Mouse (Mus musculus): ENCODE results near the gene 4930432K21Rik. TPM values are rescaled to one million over a fixed set of nuclear protein-coding genes. Genes with fewer than 3 reads are reported as not detected.

The 4930432K21Rik gene
- polyA plus RNA-seq, 1 experiment = not detected

DNA sequence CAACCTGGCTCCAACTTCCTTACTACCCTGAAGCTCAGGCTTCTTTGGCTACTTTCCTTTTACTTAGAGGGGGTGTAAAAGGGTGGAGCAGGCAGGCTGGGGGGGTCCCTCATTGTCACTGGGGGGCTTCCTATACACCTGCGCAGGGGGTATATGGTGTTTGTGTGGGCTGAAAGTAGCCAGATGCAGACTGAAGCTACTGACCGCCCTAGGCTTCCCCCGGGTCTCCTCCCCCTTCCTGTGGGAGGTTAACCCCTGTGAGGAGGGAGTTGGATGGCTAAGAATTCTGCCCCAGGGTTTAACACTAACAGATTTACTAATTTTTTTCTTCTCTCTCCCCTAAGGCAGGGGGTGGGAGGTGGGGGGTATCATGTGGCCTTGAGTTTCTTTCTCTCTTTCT is 28.7 kb downstream of the 4930432K21Rik start:
- no peaks in the 10 kb centered on the region for H3K27me3 ChIP-seq (ENCODE audit: control insufficient read depth)
- H3K9me3 ChIP-seq (ENCODE audit: control insufficient read depth, low read length) = no peaks in the 10 kb centered on the region
- peaks cover 13% of the 10 kb centered on the region for H3K4me1 ChIP-seq (ENCODE audit: control insufficient read depth)
- no peak overlapping the region for H3K4me3 ChIP-seq (replicated peaks)
- no peak for TF ChIP-seq TAL1 (IDR thresholded peaks at IDR 0.05; ENCODE audit: low read length)
- no peak for TF ChIP-seq GATA1 (IDR thresholded peaks at IDR 0.05; ENCODE audit: low read length)
- H3K36me3 ChIP-seq (ENCODE audit: control insufficient read depth) = no peaks in the 10 kb centered on the region; the same call in 1 of the 2 replicates

DNA sequence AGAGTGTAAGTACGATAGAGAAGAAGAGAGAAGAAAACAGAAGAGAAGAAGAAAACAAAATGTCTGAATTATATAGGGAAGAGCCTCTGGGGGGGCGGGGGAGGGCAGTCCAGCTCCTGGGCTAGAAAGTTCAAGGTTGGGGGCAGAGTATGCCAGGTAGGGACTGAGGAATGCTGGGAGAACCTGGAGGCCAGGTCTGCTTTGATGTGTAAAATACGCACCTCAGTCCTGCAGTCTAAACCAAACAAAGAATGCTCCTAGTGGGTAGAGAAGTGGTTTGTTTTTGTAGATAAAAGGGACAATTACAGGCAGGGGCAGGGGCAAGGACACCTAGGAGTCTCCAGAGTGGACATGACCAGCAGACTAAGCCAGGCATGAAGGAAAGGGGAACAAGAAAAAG is 29.6 kb downstream of the 4930432K21Rik start:
- H3K4me1 ChIP-seq (ENCODE audit: control insufficient read depth) = peaks cover 13% of the 10 kb centered on the region
- TF ChIP-seq TAL1 (IDR thresholded peaks at IDR 0.05; ENCODE audit: low read length) (no peak), GATA1 (IDR thresholded peaks at IDR 0.05; ENCODE audit: low read length) (no peak)

GRCm38 (mm10) chr8:84178592-84178991 is 30.8 kb downstream of the 4930432K21Rik start:
- Histone ChIP-seq H3K36me3 (ENCODE audit: control insufficient read depth) (no peaks in the 10 kb centered on the region; the same call in 1 of the 2 replicates), H3K4me1 (ENCODE audit: control insufficient read depth) (peaks cover 13% of the 10 kb centered on the region), H3K4me3 (replicated peaks) (no peak overlapping the region), H3K9me3 (ENCODE audit: control insufficient read depth, low read length) (no peaks in the 10 kb centered on the region), H3K27me3 (ENCODE audit: control insufficient read depth) (peaks cover 19% of the 10 kb centered on the region)
- TF ChIP-seq GATA1 (IDR thresholded peaks at IDR 0.05; ENCODE audit: low read length) = no peak
- no peak for TF ChIP-seq TAL1 (IDR thresholded peaks at IDR 0.05; ENCODE audit: low read length)

More for the DNA sequence above, 29.6 kb downstream of the 4930432K21Rik start:
- Histone ChIP-seq H3K9me3 (ENCODE audit: control insufficient read depth, low read length) (no peaks in the 10 kb centered on the region), H3K4me3 (replicated peaks) (no peak overlapping the region), H3K27me3 (ENCODE audit: control insufficient read depth) (peaks cover 7% of the 10 kb centered on the region), H3K36me3 (ENCODE audit: control insufficient read depth) (no peaks in the 10 kb centered on the region; the same call in 1 of the 2 replicates)

DNA sequence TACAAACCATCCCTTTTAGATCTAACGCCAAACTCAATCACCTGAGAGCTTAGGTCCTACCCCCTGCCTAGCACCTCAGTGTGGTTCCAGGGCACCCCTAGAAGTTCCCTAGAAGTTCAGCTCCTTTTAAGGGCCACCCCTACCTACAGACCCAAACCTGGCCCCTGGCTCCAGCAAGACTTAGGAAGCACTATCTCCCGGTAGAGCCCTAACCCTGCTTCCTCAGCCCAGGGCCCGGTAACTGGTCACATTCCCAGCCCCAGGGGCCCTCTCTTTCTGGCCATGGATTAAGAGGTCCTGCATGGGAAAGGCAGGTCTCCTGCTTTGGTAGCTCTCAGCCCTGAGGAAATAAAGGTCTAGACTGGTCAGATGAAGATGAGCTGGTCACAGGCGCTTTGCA is 32.1 kb downstream of the 4930432K21Rik start:
- Histone ChIP-seq H3K27me3 (ENCODE audit: control insufficient read depth) (peaks cover 32% of the 10 kb centered on the region), H3K4me3 (replicated peaks) (no peak overlapping the region), H3K36me3 (ENCODE audit: control insufficient read depth) (no peaks in the 10 kb centered on the region), H3K9me3 (ENCODE audit: control insufficient read depth, low read length) (no peaks in the 10 kb centered on the region; the same call in 1 of the 2 replicates), H3K4me1 (ENCODE audit: control insufficient read depth) (peaks cover 19% of the 10 kb centered on the region)
- TF ChIP-seq GATA1 (IDR thresholded peaks at IDR 0.05; ENCODE audit: low read length) (no peak), TAL1 (IDR thresholded peaks at IDR 0.05; ENCODE audit: low read length) (no peak)

DNA sequence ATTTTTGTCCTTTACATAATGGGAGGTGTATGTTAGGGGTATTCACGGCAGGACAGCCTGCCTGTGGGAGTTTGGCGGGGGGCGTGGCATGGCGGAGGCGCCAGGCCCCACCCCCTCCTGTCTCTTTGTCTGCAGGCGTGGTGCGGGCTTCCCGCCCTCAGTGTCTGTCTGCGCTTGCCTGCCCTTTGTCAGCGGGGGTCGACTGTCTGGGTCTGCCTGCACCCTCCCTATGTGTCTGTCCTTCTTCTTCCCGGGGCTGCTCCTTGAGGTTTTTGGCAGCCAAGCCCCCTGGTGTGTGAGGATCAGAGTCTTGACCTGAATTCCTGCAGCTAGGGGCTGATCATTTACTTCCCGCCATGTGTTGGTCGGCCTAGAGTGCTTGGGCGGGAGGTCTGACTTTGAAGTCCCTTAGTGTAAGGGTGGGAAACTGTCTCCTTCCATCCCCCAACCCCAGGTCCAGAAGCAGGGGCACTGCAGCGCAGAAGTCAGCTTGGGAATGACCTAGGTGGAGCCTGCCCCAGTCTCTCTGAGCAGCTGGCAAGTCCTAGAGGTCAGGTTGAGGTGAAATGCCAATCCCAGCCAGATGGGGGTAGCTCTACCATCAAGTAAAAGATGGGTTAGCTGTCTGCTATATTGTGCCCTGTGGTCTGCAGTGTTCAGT is 32.8 kb downstream of the 4930432K21Rik start:
- H3K4me1 ChIP-seq (ENCODE audit: control insufficient read depth) = peaks cover 19% of the 10 kb centered on the region
- peaks cover 37% of the 10 kb centered on the region for H3K27me3 ChIP-seq (ENCODE audit: control insufficient read depth)
- H3K9me3 ChIP-seq (ENCODE audit: control insufficient read depth, low read length) = peaks cover 3% of the 10 kb centered on the region; the same call in 1 of the 2 replicates
- TF ChIP-seq GATA1 (IDR thresholded peaks at IDR 0.05; ENCODE audit: low read length) (no peak), TAL1 (IDR thresholded peaks at IDR 0.05; ENCODE audit: low read length) (no peak)
- H3K36me3 ChIP-seq (ENCODE audit: control insufficient read depth) = no peaks in the 10 kb centered on the region
- no peak overlapping the region for H3K4me3 ChIP-seq (replicated peaks)

- peaks cover 31% of the 10 kb centered on the region for H3K4me1 ChIP-seq (ENCODE audit: control insufficient read depth)
- no peak overlapping the region for H3K4me3 ChIP-seq (replicated peaks)
- TF ChIP-seq GATA1 (IDR thresholded peaks at IDR 0.05; ENCODE audit: low read length) = no peak
- H3K9me3 ChIP-seq (ENCODE audit: control insufficient read depth, low read length) = peaks cover 3% of the 10 kb centered on the region; the same call in 1 of the 2 replicates
- no peaks in the 10 kb centered on the region for H3K36me3 ChIP-seq (ENCODE audit: control insufficient read depth)
- H3K27me3 ChIP-seq (ENCODE audit: control insufficient read depth) = peaks cover 40% of the 10 kb centered on the region
Observed at GRCm38 (mm10) chr8:84182833-84183232, 35.0 kb downstream of the 4930432K21Rik start.

DNA sequence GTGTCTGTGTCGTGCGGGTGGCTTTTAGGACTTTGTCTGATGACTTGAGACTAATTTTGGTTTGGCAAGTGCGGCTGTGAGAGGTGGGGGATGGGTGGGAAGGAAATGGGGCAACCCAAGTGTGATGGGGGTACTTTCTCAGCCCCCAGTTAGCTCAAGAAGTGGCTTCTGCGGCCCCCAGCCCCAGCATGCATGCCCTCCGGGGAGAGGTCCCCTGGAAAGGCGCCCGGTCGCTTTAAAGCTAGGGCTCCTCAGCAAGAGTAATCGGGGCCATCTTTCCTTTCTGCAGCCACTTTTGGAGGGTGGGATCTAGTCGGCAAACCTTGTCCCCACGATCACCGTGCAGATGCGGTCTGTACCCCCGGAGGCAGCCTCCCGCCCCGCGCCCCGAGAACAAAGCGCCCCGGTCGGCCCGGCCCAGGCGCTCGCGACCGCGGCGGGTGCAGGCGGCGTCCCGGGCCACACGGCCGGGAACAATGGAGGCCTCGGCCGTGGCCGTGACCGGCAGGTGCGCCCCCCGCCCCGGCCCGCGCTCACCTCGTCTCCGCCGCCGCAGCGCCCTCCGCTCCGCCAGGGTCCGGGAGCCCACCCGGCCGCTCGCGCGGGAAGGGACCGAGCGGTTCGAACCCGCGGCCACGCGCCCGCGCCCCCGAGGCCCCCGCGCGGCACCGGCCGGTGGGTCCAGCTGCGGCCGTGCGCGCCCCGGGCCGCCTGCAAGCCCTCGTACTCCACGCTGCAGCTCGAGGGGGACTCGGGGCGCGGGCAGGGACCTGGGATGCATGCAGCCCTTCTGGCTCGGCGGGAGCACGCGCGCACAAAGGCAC is 35.6 kb downstream of the 4930432K21Rik start:
- Histone ChIP-seq H3K27me3 (ENCODE audit: control insufficient read depth) (peaks cover 40% of the 10 kb centered on the region), H3K36me3 (ENCODE audit: control insufficient read depth) (no peaks in the 10 kb centered on the region), H3K9me3 (ENCODE audit: control insufficient read depth, low read length) (peaks cover 3% of the 10 kb centered on the region; the same call in 1 of the 2 replicates), H3K4me3 (replicated peaks) (peak overlapping the region; percentile 52), H3K4me1 (ENCODE audit: control insufficient read depth) (peaks cover 31% of the 10 kb centered on the region)
- TF ChIP-seq TAL1 (IDR thresholded peaks at IDR 0.05; ENCODE audit: low read length) = no peak
- TF ChIP-seq GATA1 (IDR thresholded peaks at IDR 0.05; ENCODE audit: low read length) = no peak

DNA sequence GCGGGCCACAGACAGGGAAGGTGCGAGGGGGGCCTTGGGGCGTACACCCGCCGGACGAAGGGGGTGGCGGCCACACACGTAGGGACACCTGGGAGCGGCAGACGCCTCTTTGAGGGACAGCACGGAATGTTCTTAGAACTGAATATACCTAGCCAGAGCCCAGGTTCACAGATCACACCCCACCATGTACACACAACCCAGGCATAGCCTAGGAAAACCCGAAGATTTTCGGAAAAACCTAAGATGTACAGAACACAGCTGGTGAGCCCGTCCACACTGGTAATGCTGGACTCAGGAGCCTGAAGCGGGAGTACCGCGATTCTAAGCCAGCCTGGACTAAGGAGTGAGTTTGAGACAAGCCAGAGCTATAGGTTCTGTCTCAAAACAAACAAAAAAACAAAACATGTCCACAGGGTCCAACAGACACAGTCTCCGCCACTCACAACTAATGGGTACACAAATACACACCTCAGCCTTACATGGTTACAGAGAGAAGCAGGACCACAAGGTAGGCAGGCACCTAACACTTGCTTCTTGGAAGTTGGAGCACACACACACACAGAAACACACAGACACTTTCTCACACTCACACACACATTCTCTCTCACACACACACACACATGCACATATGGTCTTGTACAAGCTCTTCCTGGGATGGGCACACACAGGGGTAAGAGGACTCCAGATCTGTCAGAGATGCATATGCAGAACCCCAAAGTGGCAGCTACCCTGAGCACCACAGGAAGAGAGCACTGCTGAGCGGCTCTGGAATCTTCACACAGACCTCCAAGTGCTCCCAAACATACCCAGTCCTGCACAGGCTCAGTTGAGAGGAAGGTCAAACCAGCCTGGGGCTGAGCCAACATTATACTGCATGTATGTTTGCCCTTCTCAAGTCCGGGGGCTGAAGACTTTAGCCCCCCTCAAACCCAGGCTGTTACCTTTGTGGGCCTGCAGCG is 36.5 kb downstream of the 4930432K21Rik start:
- no peaks in the 10 kb centered on the region for H3K36me3 ChIP-seq (ENCODE audit: control insufficient read depth)
- H3K9me3 ChIP-seq (ENCODE audit: control insufficient read depth, low read length) = peaks cover 3% of the 10 kb centered on the region; the same call in 1 of the 2 replicates
- H3K4me3 ChIP-seq (replicated peaks) = peak overlapping the region; percentile 52
- peaks cover 42% of the 10 kb centered on the region for H3K27me3 ChIP-seq (ENCODE audit: control insufficient read depth)
- TF ChIP-seq GATA1 (IDR thresholded peaks at IDR 0.05; ENCODE audit: low read length) (no peak), TAL1 (IDR thresholded peaks at IDR 0.05; ENCODE audit: low read length) (no peak)
- peaks cover 34% of the 10 kb centered on the region for H3K4me1 ChIP-seq (ENCODE audit: control insufficient read depth)
